Mouse (Mus musculus): ENCODE measurements around the gene Tcf12.

Tcf12 gene

GRCm38 (mm10) chr9:72111622-72112550 is at the start of gene Tcf12:
TSS of gene Tcf12 (minus strand) at chr9:72111871.
- peak; percentile 78 to 86 for DNase-seq (ENCODE audit: low spot score in 2 of 2)

GRCm38 (mm10) chr9:72158392-72158791 is 46.7 kb upstream of the Tcf12 start:
- no peak for DNase-seq (ENCODE audit: low spot score in 2 of 2)

GRCm38 (mm10) chr9:72157091-72157490 is 45.4 kb upstream of the Tcf12 start:
- no peak for DNase-seq (ENCODE audit: low spot score in 2 of 2)

- no peak for DNase-seq (ENCODE audit: low spot score in 2 of 2)
Observed at GRCm38 (mm10) chr9:72155250-72156138, 43.8 kb upstream of the Tcf12 start.

GRCm38 (mm10) chr9:72144148-72144547 is 32.5 kb upstream of the Tcf12 start:
- no peak for DNase-seq (ENCODE audit: low spot score in 2 of 2)

GRCm38 (mm10) chr9:72137899-72138298 is 26.2 kb upstream of the Tcf12 start:
- DNase-seq (ENCODE audit: low spot score in 2 of 2): no peak

GRCm38 (mm10) chr9:72133772-72134245 is 22.1 kb upstream of the Tcf12 start:
- no peak for DNase-seq (ENCODE audit: low spot score in 2 of 2)

GRCm38 (mm10) chr9:72133089-72133771 is 21.6 kb upstream of the Tcf12 start:
- peak; percentile 70 to 82 for DNase-seq (ENCODE audit: low spot score in 2 of 2)

GRCm38 (mm10) chr9:72132728-72133088 is 21.0 kb upstream of the Tcf12 start:
- no peak for DNase-seq (ENCODE audit: low spot score in 2 of 2)

- no peak for DNase-seq (ENCODE audit: low spot score in 2 of 2)
Observed at GRCm38 (mm10) chr9:72129884-72130283, 18.2 kb upstream of the Tcf12 start.

- DNase-seq (ENCODE audit: low spot score in 2 of 2): no peak
Observed at GRCm38 (mm10) chr9:72125442-72125841, 13.8 kb upstream of the Tcf12 start.

GRCm38 (mm10) chr9:72118490-72118889 is 6.8 kb upstream of the Tcf12 start:
- DNase-seq (ENCODE audit: low spot score in 2 of 2): no peak

GRCm38 (mm10) chr9:72111004-72111621 is 558 bp downstream of the Tcf12 start:
- peak; percentile 60 to 69 for DNase-seq (ENCODE audit: low spot score in 2 of 2)

- peak in 1 of 2 experiments; percentile 45 for DNase-seq (ENCODE audit: low spot score in 2 of 2)
Observed at GRCm38 (mm10) chr9:72110627-72111003, 1.1 kb downstream of the Tcf12 start.

- DNase-seq (ENCODE audit: low spot score in 2 of 2): no peak
Observed at GRCm38 (mm10) chr9:72103471-72103870, 8.2 kb downstream of the Tcf12 start.

GRCm38 (mm10) chr9:72099945-72100685 is 11.6 kb downstream of the Tcf12 start:
- peak; percentile 27 to 74 for DNase-seq (ENCODE audit: low spot score in 2 of 2)

- peak; percentile 35 to 54 for DNase-seq (ENCODE audit: low spot score in 2 of 2)
Observed at GRCm38 (mm10) chr9:72098056-72098455, 13.6 kb downstream of the Tcf12 start.

GRCm38 (mm10) chr9:72097083-72097482 is 14.6 kb downstream of the Tcf12 start:
- DNase-seq (ENCODE audit: low spot score in 2 of 2): peak; percentile 66 to 73

- DNase-seq (ENCODE audit: low spot score in 2 of 2): no peak
Observed at GRCm38 (mm10) chr9:72094675-72095074, 17.0 kb downstream of the Tcf12 start.

- no peak for DNase-seq (ENCODE audit: low spot score in 2 of 2)
Observed at GRCm38 (mm10) chr9:72092191-72092590, 19.5 kb downstream of the Tcf12 start.

Measured in natural killer cell, adult 2 months (primary cell).